Mouse (Mus musculus) neural tube, embryonic 11.5 days (tissue): ENCODE measurements around the gene Trabd. TPM values are rescaled to one million over a fixed set of nuclear protein-coding genes. Genes with fewer than 3 reads are reported as not detected.

Experiments
- ATAC-seq: fragments of 200-750 bp; cut with Nextera tagmentation; 2 replicates; pipeline ENCODE4 v1.8.0; 2017; ENCODE audit warnings: moderate number of reproducible peaks, mild to moderate bottlenecking, moderate TSS enrichment, moderate library complexity; ENCODE audit not compliant: insufficient read depth, low FRiP score, low TSS enrichment
- DNase-seq: peaks from one replicate; pipeline ENCODE4 v3.0.0-alpha.2; 2015; ENCODE audit warnings: low spot score
- H3K27ac ChIP-seq: fragments of 300-500 bp; sonication (generic); 2 replicates; pipeline ENCODE4 v1.5.1; 2014; ENCODE audit warnings: low read depth, mild to moderate bottlenecking, low read length
- H3K27me3 ChIP-seq: fragments of 300-500 bp; sonication (generic); 2 replicates; pipeline ENCODE4 v1.6.1; 2014; ENCODE audit warnings: mild to moderate bottlenecking, low read length, mixed read lengths; ENCODE audit not compliant: control insufficient read depth, insufficient read depth
- H3K36me3 ChIP-seq: fragments of 300-500 bp; sonication (generic); 2 replicates; pipeline ENCODE4 v1.6.1; 2014; ENCODE audit warnings: mild to moderate bottlenecking, low read length, moderate library complexity, mixed read lengths; ENCODE audit not compliant: control insufficient read depth, insufficient read depth
- H3K4me1 ChIP-seq: fragments of 300-500 bp; sonication (generic); 2 replicates; pipeline ENCODE4 v1.6.1; 2014; ENCODE audit warnings: low read length, mixed read lengths; ENCODE audit not compliant: control insufficient read depth, insufficient read depth
- H3K4me2 ChIP-seq: fragments of 300-500 bp; sonication (generic); 2 replicates; pipeline ENCODE4 v1.6.1; 2014; ENCODE audit warnings: low read depth, mild to moderate bottlenecking, moderate library complexity
- H3K4me3 ChIP-seq: fragments of 300-500 bp; sonication (generic); 2 replicates; pipeline ENCODE4 v1.5.1; 2014; ENCODE audit warnings: low read depth, low read length
- H3K9ac ChIP-seq: fragments of 300-500 bp; sonication (generic); 2 replicates; pipeline ENCODE4 v1.6.1; 2014; ENCODE audit warnings: mild to moderate bottlenecking, low read length
- H3K9me3 ChIP-seq: fragments of 300-500 bp; sonication (generic); 2 replicates; pipeline ENCODE4 v1.6.1; 2016; ENCODE audit warnings: low read length; ENCODE audit not compliant: control insufficient read depth
- WGBS: fragments of 180-500 bp; shearing (Covaris S2); extraction: QIAGEN DNeasy Blood & Tissue Kit; methylation state at CpG from one replicate; pipeline ENCODE4 v1.1.7; 2014; 5-methylcytosine and 5-hydroxymethylcytosine counted together
- polyA plus RNA-seq: library from polyadenylated mRNA; unstranded; fragments of >200 nt; fragmentation: Nextera tagmentation; extraction: Ambion mirVana; gene quantifications from 2 replicates; pipeline ENCODE4 v1.2.1, GENCODE M21; 2014

The Trabd gene
- polyA plus RNA-seq, 1 experiment from 2014 or later: 53.3 TPM

GRCm38 (mm10) chr15:89089248-89090051, 14.5 kb downstream of the Trabd start:
- H3K27me3 ChIP-seq: no peaks in the 10 kb centered on the region
- peak overlapping the region; percentile 92 for H3K9ac ChIP-seq
- peak; percentile 57 for ATAC-seq
- peaks cover 8% of the 10 kb centered on the region for H3K36me3 ChIP-seq
- no peak for DNase-seq
- peak overlapping the region; percentile 74; the same call in 1 of the 2 replicates for H3K27ac ChIP-seq
- peak overlapping the region; percentile 100 for H3K4me2 ChIP-seq
- peaks cover 7% of the 10 kb centered on the region for H3K4me1 ChIP-seq
- 4% methylated on average over 64 of the region's 68 CpGs for WGBS
- peak overlapping the region; percentile 97 for H3K4me3 ChIP-seq
- no peaks in the 10 kb centered on the region for H3K9me3 ChIP-seq

- ATAC-seq: no peak
- 78% methylated on average over 4 of the region's 4 CpGs for WGBS
- H3K27ac ChIP-seq: no peak overlapping the region
- H3K9ac ChIP-seq: no peak overlapping the region
- H3K4me2 ChIP-seq: no peak overlapping the region
- H3K27me3 ChIP-seq: no peaks in the 10 kb centered on the region
- H3K4me3 ChIP-seq: no peak overlapping the region
- H3K36me3 ChIP-seq: peaks cover 13% of the 10 kb centered on the region
- no peak for DNase-seq
- peaks cover 7% of the 10 kb centered on the region for H3K4me1 ChIP-seq
- no peaks in the 10 kb centered on the region for H3K9me3 ChIP-seq
These were observed 15.7 kb downstream of the Trabd start for GRCm38 (mm10) chr15:89090662-89091061.

GRCm38 (mm10) chr15:89092181-89092580, 17.3 kb downstream of the Trabd start:
- no peak for DNase-seq
- no peak overlapping the region for H3K4me3 ChIP-seq
- H3K4me1 ChIP-seq: peaks cover 7% of the 10 kb centered on the region
- H3K9ac ChIP-seq: no peak overlapping the region
- no peak for ATAC-seq
- H3K27ac ChIP-seq: no peak overlapping the region
- no peak overlapping the region for H3K4me2 ChIP-seq
- H3K36me3 ChIP-seq: peaks cover 11% of the 10 kb centered on the region
- no peaks in the 10 kb centered on the region for H3K9me3 ChIP-seq
- no peaks in the 10 kb centered on the region for H3K27me3 ChIP-seq
- 80% methylated on average over 5 of the region's 5 CpGs for WGBS

DNA sequence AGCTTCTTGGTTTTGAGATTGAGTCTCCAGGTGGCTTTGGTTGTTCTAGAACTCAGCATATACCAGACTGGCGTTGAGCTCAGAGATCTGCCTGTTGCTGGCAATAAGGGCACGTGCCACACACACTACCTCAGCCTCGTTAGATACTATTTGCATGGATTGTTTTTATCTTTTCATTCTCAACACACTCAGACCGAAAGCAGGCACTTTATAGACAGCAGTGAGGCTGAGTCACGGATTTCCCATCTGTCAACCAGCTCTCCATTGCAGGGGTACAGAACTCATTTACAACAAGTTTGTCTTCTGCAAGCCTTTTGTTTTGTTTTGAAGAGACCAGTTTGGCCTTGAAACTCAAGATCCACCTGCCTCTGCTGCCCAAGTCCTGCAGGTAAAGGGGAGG, 22.5 kb downstream of the Trabd start:
- Histone ChIP-seq H3K27me3 (no peaks in the 10 kb centered on the region), H3K9ac (no peak overlapping the region), H3K4me1 (no peaks in the 10 kb centered on the region), H3K9me3 (no peaks in the 10 kb centered on the region), H3K36me3 (peaks cover 29% of the 10 kb centered on the region), H3K4me2 (no peak overlapping the region), H3K4me3 (no peak overlapping the region), H3K27ac (no peak overlapping the region)
- WGBS: 89% methylated on average over 5 of the region's 5 CpGs
- DNase-seq (no peak), ATAC-seq (no peak)

GRCm38 (mm10) chr15:89098616-89099015, 23.7 kb downstream of the Trabd start:
- Histone ChIP-seq H3K4me2 (no peak overlapping the region), H3K9me3 (no peaks in the 10 kb centered on the region), H3K27ac (no peak overlapping the region), H3K9ac (no peak overlapping the region), H3K36me3 (peaks cover 32% of the 10 kb centered on the region), H3K4me3 (no peak overlapping the region), H3K27me3 (no peaks in the 10 kb centered on the region), H3K4me1 (no peaks in the 10 kb centered on the region)
- 88% methylated on average over 7 of the region's 7 CpGs for WGBS
- ATAC-seq: no peak
- DNase-seq: no peak

- no peaks in the 10 kb centered on the region for H3K4me1 ChIP-seq
- H3K4me3 ChIP-seq: no peak overlapping the region
- no peak overlapping the region for H3K4me2 ChIP-seq
- no peaks in the 10 kb centered on the region for H3K9me3 ChIP-seq
- no peak overlapping the region for H3K27ac ChIP-seq
- H3K9ac ChIP-seq: no peak overlapping the region
- DNase-seq (no peak), ATAC-seq (no peak)
- H3K36me3 ChIP-seq: peaks cover 29% of the 10 kb centered on the region
- whole genome bisulfite sequencing: 94% methylated on average over 12 of the region's 12 CpGs
- H3K27me3 ChIP-seq: no peaks in the 10 kb centered on the region
These were observed 25.9 kb downstream of the Trabd start for GRCm38 (mm10) chr15:89100823-89101222.

- Histone ChIP-seq H3K9me3 (no peaks in the 10 kb centered on the region), H3K4me2 (no peak overlapping the region), H3K4me1 (no peaks in the 10 kb centered on the region), H3K27ac (no peak overlapping the region), H3K36me3 (peaks cover 32% of the 10 kb centered on the region), H3K4me3 (no peak overlapping the region), H3K9ac (no peak overlapping the region), H3K27me3 (no peaks in the 10 kb centered on the region)
- no peak for ATAC-seq
- 89% methylated on average over 5 of the region's 5 CpGs for WGBS
- no peak for DNase-seq
These were observed 27.7 kb downstream of the Trabd start for GRCm38 (mm10) chr15:89102646-89103045.

- H3K27ac ChIP-seq: no peak overlapping the region
- 87% methylated on average over 10 of the region's 10 CpGs for WGBS
- H3K36me3 ChIP-seq: peaks cover 36% of the 10 kb centered on the region
- no peak overlapping the region for H3K4me2 ChIP-seq
- no peak for ATAC-seq
- no peaks in the 10 kb centered on the region for H3K4me1 ChIP-seq
- no peak overlapping the region for H3K9ac ChIP-seq
- H3K4me3 ChIP-seq: no peak overlapping the region
- no peak for DNase-seq
- no peaks in the 10 kb centered on the region for H3K9me3 ChIP-seq
- no peaks in the 10 kb centered on the region for H3K27me3 ChIP-seq
These were observed 29.0 kb downstream of the Trabd start for GRCm38 (mm10) chr15:89103921-89104320.

- no peak overlapping the region for H3K4me3 ChIP-seq
- H3K36me3 ChIP-seq: peaks cover 34% of the 10 kb centered on the region
- H3K4me2 ChIP-seq: no peak overlapping the region
- no peaks in the 10 kb centered on the region for H3K27me3 ChIP-seq
- H3K4me1 ChIP-seq: no peaks in the 10 kb centered on the region
- 95% methylated on average over 8 of the region's 8 CpGs for WGBS
- no peak for DNase-seq
- ATAC-seq: no peak
- no peaks in the 10 kb centered on the region for H3K9me3 ChIP-seq
- H3K9ac ChIP-seq: no peak overlapping the region
- no peak overlapping the region for H3K27ac ChIP-seq
These were observed 29.5 kb downstream of the Trabd start for GRCm38 (mm10) chr15:89104425-89104824.
